Mouse (Mus musculus): Measurements from ENCODE around the gene Pcf11. TPM values are rescaled to one million over a fixed set of nuclear protein-coding genes. Genes with fewer than 3 reads are reported as not detected.

The Pcf11 gene
- 18.6 and 18.8 TPM in 2 replicates for polyA plus RNA-seq (2015; fragmentation: Nextera tagmentation; extraction: Ambion mirVana)

- under 1% methylated on average over 85 of the region's 88 CpGs for WGBS
Measured at GRCm38 (mm10) chr7:92669507-92670471, at the start of gene Pcf11. Pcf11 (minus strand) TSS chr7:92669934.

DNA sequence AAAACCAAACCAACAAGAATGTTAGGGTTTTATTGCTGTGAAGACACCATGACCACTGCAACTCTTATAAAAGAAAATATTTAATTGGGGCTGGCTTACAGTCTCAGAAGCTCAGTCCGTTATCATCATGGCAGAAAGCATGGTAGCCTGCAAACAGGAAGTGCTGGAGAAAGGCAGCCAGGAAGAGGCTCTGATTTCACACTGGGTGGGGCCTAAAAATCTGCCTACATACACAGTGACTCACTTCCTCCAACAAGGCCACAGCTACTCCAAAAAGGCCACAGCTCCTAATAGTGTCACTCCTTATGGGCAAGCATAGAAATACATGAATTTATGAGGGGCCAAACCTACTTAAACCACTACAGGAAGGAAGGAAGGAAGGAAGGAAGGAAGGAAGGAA lies 45.3 kb upstream of the Pcf11 start:
- H3K27ac ChIP-seq (replicated peaks) = no peak overlapping the region
- H3K9me3 ChIP-seq = no peaks in the 10 kb centered on the region
- ATAC-seq (ENCODE audit: low FRiP score, low read depth) = no peak
- H3K4me3 ChIP-seq = no peak overlapping the region
- WGBS = 97% methylated on average over 1 of the region's 1 CpGs
- no peaks in the 10 kb centered on the region for H3K27me3 ChIP-seq
- H3K36me3 ChIP-seq = no peaks in the 10 kb centered on the region
- no peak overlapping the region for H3K4me2 ChIP-seq
- no peak overlapping the region for H3K9ac ChIP-seq
- H3K4me1 ChIP-seq (replicated peaks) = no peaks in the 10 kb centered on the region

More at GRCm38 (mm10) chr7:92669507-92670471, at the start of gene Pcf11:
- Histone ChIP-seq H3K4me1 (replicated peaks) (peaks cover 25% of the 10 kb centered on the region), H3K27ac (replicated peaks) (peak within 1 kb of the TSS; percentile 97), H3K4me3 (peak within 1 kb of the TSS; percentile 100), H3K9me3 (no peaks in the 10 kb centered on the region), H3K9ac (peak within 1 kb of the TSS; percentile 99), H3K27me3 (no peaks in the 10 kb centered on the region), H3K4me2 (peak within 1 kb of the TSS; percentile 84), H3K36me3 (no peaks in the 10 kb centered on the region)
- ATAC-seq (ENCODE audit: low FRiP score, low read depth) = peak; percentile 99

DNA sequence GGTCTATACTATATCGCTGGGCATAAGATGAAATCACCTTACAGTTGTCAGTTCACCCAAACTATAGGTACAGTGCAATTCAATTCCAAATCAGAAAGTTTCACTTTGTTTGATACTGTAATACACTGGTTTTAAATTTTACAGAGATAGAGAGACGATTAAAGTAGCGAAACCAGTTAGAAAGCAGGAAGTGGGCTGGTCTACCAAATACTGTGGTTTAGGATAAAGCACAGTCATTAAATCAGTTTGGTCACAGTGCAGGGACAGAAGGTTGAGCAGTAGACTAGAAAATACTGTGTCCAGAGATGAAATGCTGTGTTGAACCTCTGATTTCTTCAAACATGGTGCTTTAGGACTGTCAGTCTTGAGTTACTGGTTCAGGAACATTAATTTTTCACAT lies 41.9 kb upstream of the Pcf11 start:
- no peaks in the 10 kb centered on the region for H3K4me1 ChIP-seq (replicated peaks)
- no peaks in the 10 kb centered on the region for H3K36me3 ChIP-seq
- no peak overlapping the region for H3K4me2 ChIP-seq
- no peak for ATAC-seq (ENCODE audit: low FRiP score, low read depth)
- no peak overlapping the region for H3K9ac ChIP-seq
- H3K4me3 ChIP-seq = no peak overlapping the region
- WGBS = 90% methylated on average over 3 of the region's 3 CpGs
- no peaks in the 10 kb centered on the region for H3K27me3 ChIP-seq
- H3K9me3 ChIP-seq = no peaks in the 10 kb centered on the region
- H3K27ac ChIP-seq (replicated peaks) = no peak overlapping the region

- no peaks in the 10 kb centered on the region for H3K36me3 ChIP-seq
- H3K27me3 ChIP-seq = no peaks in the 10 kb centered on the region
- no peak overlapping the region for H3K27ac ChIP-seq (replicated peaks)
- ATAC-seq (ENCODE audit: low FRiP score, low read depth) = no peak
- no peak overlapping the region for H3K9ac ChIP-seq
- no peak overlapping the region for H3K4me3 ChIP-seq
- no peaks in the 10 kb centered on the region for H3K4me1 ChIP-seq (replicated peaks)
- no peaks in the 10 kb centered on the region for H3K9me3 ChIP-seq
- no peak overlapping the region for H3K4me2 ChIP-seq
- WGBS = 50% methylated on average over 2 of the region's 2 CpGs
Measured at GRCm38 (mm10) chr7:92709573-92709972, 39.8 kb upstream of the Pcf11 start.

DNA sequence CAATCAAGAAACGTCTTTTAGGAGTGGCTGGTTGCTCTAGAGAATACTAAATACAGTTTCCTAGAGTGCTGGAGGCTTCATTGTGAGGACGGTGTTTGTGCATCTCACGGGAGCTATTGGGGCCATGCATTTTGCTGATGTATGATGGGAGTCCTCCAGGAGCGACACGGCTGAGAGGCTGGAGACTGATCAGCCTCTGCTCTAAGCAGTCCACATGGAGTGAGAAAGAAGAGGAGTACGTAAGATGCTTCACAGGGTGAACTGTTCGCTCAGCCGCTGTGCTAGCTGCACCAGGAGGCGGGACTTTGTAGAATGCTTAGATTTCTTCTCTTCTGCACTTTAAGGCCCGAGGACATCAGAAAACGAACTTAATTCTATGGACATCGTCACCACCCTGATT lies 37.0 kb upstream of the Pcf11 start:
- 65% methylated on average over 12 of the region's 12 CpGs for WGBS
- Histone ChIP-seq H3K27me3 (no peaks in the 10 kb centered on the region), H3K9ac (no peak overlapping the region), H3K4me3 (no peak overlapping the region), H3K4me2 (no peak overlapping the region), H3K36me3 (no peaks in the 10 kb centered on the region), H3K27ac (replicated peaks) (no peak overlapping the region), H3K4me1 (replicated peaks) (no peaks in the 10 kb centered on the region), H3K9me3 (no peaks in the 10 kb centered on the region)
- ATAC-seq (ENCODE audit: low FRiP score, low read depth) = no peak

DNA sequence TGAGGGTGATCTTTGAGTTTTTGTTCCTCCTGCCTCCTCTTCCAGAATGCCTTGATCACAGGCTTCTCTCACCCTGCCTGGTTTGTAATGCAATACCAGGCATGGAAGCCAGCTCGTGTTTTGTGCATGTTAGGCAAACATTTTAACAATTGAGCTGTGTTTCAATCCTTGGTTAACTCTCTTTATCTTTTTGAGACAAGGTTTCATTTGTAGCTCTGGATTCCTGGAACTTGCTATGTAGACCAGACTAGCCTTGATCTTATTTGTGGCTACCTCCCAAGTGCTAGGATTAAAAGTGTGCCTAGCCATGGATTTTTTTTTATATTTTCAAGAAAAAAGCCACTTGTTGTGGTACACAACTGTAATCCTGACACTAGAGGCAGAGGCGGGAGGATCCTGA lies 35.8 kb upstream of the Pcf11 start:
- H3K27ac ChIP-seq (replicated peaks) = no peak overlapping the region
- no peaks in the 10 kb centered on the region for H3K36me3 ChIP-seq
- H3K4me3 ChIP-seq = no peak overlapping the region
- H3K4me2 ChIP-seq = no peak overlapping the region
- H3K27me3 ChIP-seq = no peaks in the 10 kb centered on the region
- H3K9ac ChIP-seq = no peak overlapping the region
- no peaks in the 10 kb centered on the region for H3K9me3 ChIP-seq
- 82% methylated on average over 2 of the region's 2 CpGs for WGBS
- no peaks in the 10 kb centered on the region for H3K4me1 ChIP-seq (replicated peaks)
- no peak for ATAC-seq (ENCODE audit: low FRiP score, low read depth)

DNA sequence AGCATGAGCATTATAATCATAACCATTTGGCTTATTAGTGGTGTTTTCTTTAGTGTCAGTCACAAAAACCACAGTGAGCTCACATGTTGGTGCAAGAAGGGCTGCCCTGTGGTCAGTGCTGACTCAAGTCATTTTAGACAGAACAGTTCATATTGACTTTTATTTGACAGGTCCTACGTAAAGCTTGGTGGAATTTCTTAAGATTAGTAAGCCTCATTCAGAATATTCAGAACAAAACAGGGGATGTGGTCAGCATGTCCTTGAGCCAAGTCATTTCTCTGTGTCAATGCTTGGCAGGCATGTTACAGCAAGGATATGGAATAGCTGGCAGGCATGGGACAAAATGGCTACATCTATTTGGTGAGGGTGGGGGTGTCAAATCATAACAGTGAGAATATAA lies 33.9 kb upstream of the Pcf11 start:
- Histone ChIP-seq H3K4me3 (no peak overlapping the region), H3K9me3 (no peaks in the 10 kb centered on the region), H3K27ac (replicated peaks) (no peak overlapping the region), H3K4me1 (replicated peaks) (no peaks in the 10 kb centered on the region), H3K36me3 (no peaks in the 10 kb centered on the region), H3K27me3 (no peaks in the 10 kb centered on the region), H3K4me2 (no peak overlapping the region), H3K9ac (no peak overlapping the region)
- ATAC-seq (ENCODE audit: low FRiP score, low read depth) = no peak
- 80% methylated on average over 1 of the region's 1 CpGs for WGBS

- no peak overlapping the region for H3K27ac ChIP-seq (replicated peaks)
- WGBS = 82% methylated on average over 5 of the region's 5 CpGs
Measured at GRCm38 (mm10) chr7:92698770-92699169, 29.0 kb upstream of the Pcf11 start.

GRCm38 (mm10) chr7:92696395-92696794 lies 26.7 kb upstream of the Pcf11 start:
- Histone ChIP-seq H3K4me2 (no peak overlapping the region), H3K4me3 (no peak overlapping the region), H3K27me3 (no peaks in the 10 kb centered on the region), H3K9ac (no peak overlapping the region), H3K4me1 (replicated peaks) (no peaks in the 10 kb centered on the region), H3K9me3 (no peaks in the 10 kb centered on the region), H3K36me3 (no peaks in the 10 kb centered on the region), H3K27ac (replicated peaks) (no peak overlapping the region)
- no peak for ATAC-seq (ENCODE audit: low FRiP score, low read depth)
- 60% methylated on average over 3 of the region's 3 CpGs for WGBS

More at GRCm38 (mm10) chr7:92698770-92699169, 29.0 kb upstream of the Pcf11 start:
- Histone ChIP-seq H3K9me3 (no peaks in the 10 kb centered on the region), H3K4me3 (no peak overlapping the region), H3K4me2 (no peak overlapping the region), H3K36me3 (no peaks in the 10 kb centered on the region), H3K27me3 (no peaks in the 10 kb centered on the region), H3K4me1 (replicated peaks) (no peaks in the 10 kb centered on the region), H3K9ac (no peak overlapping the region)
- ATAC-seq (ENCODE audit: low FRiP score, low read depth) = no peak

DNA sequence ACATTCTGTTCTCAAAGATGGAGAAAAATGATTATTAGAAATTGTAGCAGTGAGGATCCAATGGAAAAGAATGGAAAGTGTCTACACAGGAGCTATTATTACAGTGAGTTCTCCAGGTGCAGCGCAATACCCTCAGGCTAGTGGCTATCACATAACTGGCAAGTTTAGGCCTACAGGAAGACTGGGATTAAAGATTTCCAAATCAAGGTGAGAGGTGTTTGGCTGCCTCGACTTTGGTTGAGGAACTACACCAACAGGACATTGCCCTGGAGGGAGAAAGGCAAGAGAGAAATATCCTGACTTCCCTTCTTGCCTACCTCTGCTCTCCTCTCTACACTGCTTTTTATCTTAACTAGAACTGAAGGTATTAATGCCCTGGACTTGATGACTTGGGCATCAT lies 19.4 kb upstream of the Pcf11 start:
- Histone ChIP-seq H3K27me3 (no peaks in the 10 kb centered on the region), H3K9ac (no peak overlapping the region), H3K4me2 (no peak overlapping the region), H3K4me3 (no peak overlapping the region), H3K4me1 (replicated peaks) (no peaks in the 10 kb centered on the region), H3K27ac (replicated peaks) (no peak overlapping the region), H3K9me3 (no peaks in the 10 kb centered on the region), H3K36me3 (no peaks in the 10 kb centered on the region)
- ATAC-seq (ENCODE audit: low FRiP score, low read depth) = no peak
- 83% methylated on average over 2 of the region's 2 CpGs for WGBS

DNA sequence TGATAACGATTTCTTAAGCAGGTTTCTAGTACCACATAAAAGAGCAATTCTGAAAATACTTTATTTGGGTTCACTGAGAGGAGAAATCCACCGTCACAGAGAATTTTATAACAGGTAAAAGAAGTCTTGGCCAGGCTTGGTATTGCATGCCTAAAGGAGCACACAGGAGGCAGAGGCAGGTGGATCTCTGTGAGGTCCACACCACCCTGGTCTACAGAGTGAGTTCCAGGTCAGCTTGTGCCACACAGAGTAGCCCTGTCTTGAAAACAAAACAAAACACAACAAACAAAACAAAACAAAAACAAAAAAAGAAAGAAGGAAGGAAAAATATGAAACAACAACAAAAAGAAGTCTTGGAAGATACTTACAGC lies 18.6 kb upstream of the Pcf11 start:
- Histone ChIP-seq H3K9me3 (no peaks in the 10 kb centered on the region), H3K4me3 (no peak overlapping the region), H3K4me2 (no peak overlapping the region), H3K27me3 (no peaks in the 10 kb centered on the region), H3K9ac (no peak overlapping the region), H3K27ac (replicated peaks) (no peak overlapping the region), H3K36me3 (no peaks in the 10 kb centered on the region), H3K4me1 (replicated peaks) (no peaks in the 10 kb centered on the region)
- 84% methylated on average over 2 of the region's 2 CpGs for WGBS
- ATAC-seq (ENCODE audit: low FRiP score, low read depth) = no peak

DNA sequence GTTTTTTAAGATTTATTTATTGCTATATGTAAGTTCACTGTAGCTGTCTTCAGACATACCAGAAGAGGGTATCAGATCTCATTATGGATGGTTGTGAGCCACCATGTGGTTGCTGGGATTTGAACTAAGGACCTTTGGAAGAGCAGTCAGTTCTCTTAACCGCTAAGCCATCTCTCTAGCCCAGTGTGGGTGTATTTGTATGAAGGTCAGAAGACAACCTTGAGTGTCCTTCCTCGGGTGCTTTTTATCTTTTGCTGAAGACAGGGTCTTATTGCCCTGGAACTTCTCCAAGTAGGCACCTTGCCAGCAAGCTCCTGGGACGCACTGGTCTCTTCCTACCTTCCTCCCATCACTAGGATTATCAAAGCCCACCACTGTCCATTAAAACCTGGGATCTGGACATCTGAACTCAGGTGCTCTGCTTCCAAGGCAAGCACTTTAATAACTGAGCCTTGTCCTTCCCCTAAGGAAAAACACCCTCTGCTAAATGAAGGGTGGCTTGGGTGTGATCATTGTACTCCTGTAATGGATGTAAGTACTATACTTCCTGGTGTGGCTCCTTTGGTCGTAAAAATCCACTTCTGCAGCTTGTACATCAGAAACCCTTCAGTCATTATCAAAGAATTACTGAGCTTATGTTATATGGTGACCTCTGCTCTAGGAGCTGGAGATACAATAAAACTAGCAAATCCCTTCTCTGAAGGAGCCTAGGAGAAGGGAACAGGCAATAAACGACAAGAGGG lies 18.0 kb upstream of the Pcf11 start:
- no peaks in the 10 kb centered on the region for H3K27me3 ChIP-seq
- no peak overlapping the region for H3K27ac ChIP-seq (replicated peaks)
- no peak for ATAC-seq (ENCODE audit: low FRiP score, low read depth)
- H3K4me2 ChIP-seq = no peak overlapping the region
- 82% methylated on average over 5 of the region's 5 CpGs for WGBS
- H3K4me3 ChIP-seq = no peak overlapping the region
- H3K9ac ChIP-seq = no peak overlapping the region
- H3K4me1 ChIP-seq (replicated peaks) = no peaks in the 10 kb centered on the region
- H3K36me3 ChIP-seq = no peaks in the 10 kb centered on the region
- H3K9me3 ChIP-seq = no peaks in the 10 kb centered on the region

All from hindbrain, embryonic 15.5 days (tissue).